In genomic region chr15:80050093-80050492, GRCm38 (mm10) we compare ENCODE assay signal across 9 mouse cellular contexts. TPM values are rescaled to one million over a fixed set of nuclear protein-coding genes. Genes with fewer than 3 reads are reported as not detected.
DNase-seq lines count a peak whose midpoint lies in the region; ATAC-seq and TF ChIP-seq lines count a peak whose summit lies in the region.
"Had no signal": no experiment of that assay in that cellular context is flagged by ENCODE, and none has a peak within 500 bp of the region (broad histone marks: within the 10 kb centered on the region; RNA-seq: fewer than 3 reads in every experiment).

No protein-coding gene starts in this region.

- peaks cover 20% of the 10 kb centered on the region for H3K4me1 ChIP-seq in heart, embryonic 11.5 days (ENCODE audit: control insufficient read depth, insufficient read depth, low read length)
- peaks cover 33% of the 10 kb centered on the region for H3K4me1 ChIP-seq in kidney, embryonic 15.5 days
- H3K4me1 ChIP-seq in thymus, adult 2 months (replicated peaks; ENCODE audit: control insufficient read depth, insufficient read depth, low read length): peaks cover 64% of the 10 kb centered on the region
- H3K4me1 ChIP-seq in forebrain, embryonic 12.5 days: peaks cover under 1% of the 10 kb centered on the region; the same call in 1 of the 2 replicates

- no peak for TF ChIP-seq POLR2A in thymus, adult 2 months (IDR thresholded peaks at IDR 0.05; ENCODE audit: control insufficient read depth, extremely low read depth, insufficient read depth, low read length, poor library complexity)

- H3K4me3 ChIP-seq in heart, embryonic 11.5 days (ENCODE audit: low read depth, low read length): no peak overlapping the region
- H3K4me3 ChIP-seq in kidney, embryonic 15.5 days (replicated peaks): no peak overlapping the region
- H3K4me3 ChIP-seq in thymus, adult 2 months (ENCODE audit: control insufficient read depth, insufficient read depth, low read length): no peak overlapping the region
- H3K4me3 ChIP-seq in forebrain, embryonic 12.5 days (replicated peaks): no peak overlapping the region
- H3K4me3 ChIP-seq: liver, embryonic 15.5 days had no signal

- no peak overlapping the region for H3K9ac ChIP-seq in heart, embryonic 11.5 days (ENCODE audit: low read depth, low read length)
- no peak overlapping the region for H3K9ac ChIP-seq in kidney, embryonic 15.5 days
- H3K9ac ChIP-seq in forebrain, embryonic 12.5 days: no peak overlapping the region
- H3K9ac ChIP-seq: liver, embryonic 15.5 days had no signal

- H3K27ac ChIP-seq in heart, embryonic 11.5 days (ENCODE audit: low read depth, low read length): no peak overlapping the region
- peak overlapping the region; percentile 81 for H3K27ac ChIP-seq in kidney, embryonic 15.5 days
- peak overlapping the region; percentile 88 for H3K27ac ChIP-seq in thymus, adult 2 months (ENCODE audit: control insufficient read depth, insufficient read depth, low read length)
- no peak overlapping the region for H3K27ac ChIP-seq in forebrain, embryonic 12.5 days
- H3K27ac ChIP-seq: liver, embryonic 15.5 days had no signal

- no peaks in the 10 kb centered on the region for H3K36me3 ChIP-seq in heart, embryonic 11.5 days (ENCODE audit: control insufficient read depth, insufficient read depth, low read length)
- no peaks in the 10 kb centered on the region for H3K36me3 ChIP-seq in kidney, embryonic 15.5 days
- no peaks in the 10 kb centered on the region for H3K36me3 ChIP-seq in thymus, adult 2 months (ENCODE audit: control insufficient read depth, insufficient read depth, low read length)
- no peaks in the 10 kb centered on the region for H3K36me3 ChIP-seq in forebrain, embryonic 12.5 days (replicated peaks)
- H3K36me3 ChIP-seq: liver, embryonic 15.5 days had no signal

- 49% methylated on average over 4 of the region's 4 CpGs for WGBS in heart, embryonic 11.5 days (ENCODE audit: insufficient replicate concordance)
- WGBS in kidney, embryonic 15.5 days: 68% methylated on average over 4 of the region's 4 CpGs
- 23% methylated on average over 4 of the region's 4 CpGs for WGBS in thymus, adult 2 months
- WGBS in forebrain, embryonic 12.5 days: 79% methylated on average over 4 of the region's 4 CpGs

- TF ChIP-seq CTCF in thymus, adult 2 months (IDR thresholded peaks at IDR 0.05; ENCODE audit: borderline replicate concordance, control insufficient read depth, extremely low read depth, insufficient read depth, low read length, poor library complexity): no peak

- peak; percentile 67 to 89 for DNase-seq in heart, adult 18-20 months
- DNase-seq in heart, adult 9 months (ENCODE audit: low spot score in 2 of 2): peak; percentile 80 to 90
- peak; percentile 74 for DNase-seq in thymus, adult 2 months
- no peak for DNase-seq in spleen, postnatal 10 days (ENCODE audit: low spot score in 2 of 2)
- no peak for DNase-seq in cerebellum, adult 11-12 months

- no peak for ATAC-seq in heart, embryonic 11.5 days (replicated peaks; ENCODE audit: insufficient number of reproducible peaks, low FRiP score, low TSS enrichment)
- ATAC-seq in kidney, embryonic 15.5 days (replicated peaks; ENCODE audit: low FRiP score): no peak
- ATAC-seq in forebrain, embryonic 12.5 days (ENCODE audit: low FRiP score): no peak

- H3K9me3 ChIP-seq in heart, embryonic 11.5 days (replicated peaks; ENCODE audit: control insufficient read depth, low read length): no peaks in the 10 kb centered on the region; the same call in 1 of the 2 replicates
- H3K9me3 ChIP-seq in kidney, embryonic 15.5 days (replicated peaks): no peaks in the 10 kb centered on the region
- peaks cover 7% of the 10 kb centered on the region; the same call in 1 of the 2 replicates for H3K9me3 ChIP-seq in forebrain, embryonic 12.5 days

- no peaks in the 10 kb centered on the region for H3K27me3 ChIP-seq in heart, embryonic 11.5 days (ENCODE audit: control insufficient read depth, insufficient read depth, low read length)
- no peaks in the 10 kb centered on the region for H3K27me3 ChIP-seq in kidney, embryonic 15.5 days
- no peaks in the 10 kb centered on the region for H3K27me3 ChIP-seq in thymus, adult 2 months (ENCODE audit: control insufficient read depth, insufficient read depth, low read length)
- no peaks in the 10 kb centered on the region for H3K27me3 ChIP-seq in forebrain, embryonic 12.5 days
- H3K27me3 ChIP-seq: liver, embryonic 15.5 days had no signal

- H3K4me2 ChIP-seq in heart, embryonic 11.5 days: no peak overlapping the region
- no peak overlapping the region for H3K4me2 ChIP-seq in kidney, embryonic 15.5 days
- H3K4me2 ChIP-seq in forebrain, embryonic 12.5 days: no peak overlapping the region
- H3K4me2 ChIP-seq: liver, embryonic 15.5 days had no signal

RNA-seq across cellular contexts. Expression of gene Pdgfb, which starts 35.3 kb away (rescaled TPM):
- total RNA-seq in heart, adult 18-20 months (2021): 10 to 100 TPM; 23.1 to 29.3 TPM
- 1.3 and 2.0 TPM in 2 replicates for polyA plus RNA-seq in heart, embryonic 11.5 days (2014; fragmentation: Nextera tagmentation; extraction: Ambion mirVana)
- polyA plus RNA-seq in kidney, embryonic 15.5 days (2015; fragmentation: Nextera tagmentation; extraction: Ambion mirVana): 3.8 and 5.1 TPM in 2 replicates
- 10.9 and 11.6 TPM in 2 replicates for polyA plus RNA-seq in thymus, adult 2 months (2012; rRNA removed)
- 2.1 and 2.3 TPM in 2 replicates for polyA plus RNA-seq in forebrain, embryonic 12.5 days (2016; fragmentation: Nextera tagmentation; extraction: Ambion mirVana)

RNA-seq across cellular contexts. Expression of gene Syngr1, which starts 41.0 kb away (rescaled TPM):
- total RNA-seq in heart, adult 18-20 months (2021): 100 to 1,000 TPM in 1 of 2 experiments, 10 to 100 TPM in 1; 80.2 to 107 TPM
- 15.2 and 20.7 TPM in 2 replicates for polyA plus RNA-seq in heart, embryonic 11.5 days (2014; fragmentation: Nextera tagmentation; extraction: Ambion mirVana)
- 10.9 and 11.2 TPM in 2 replicates for polyA plus RNA-seq in kidney, embryonic 15.5 days (2015; fragmentation: Nextera tagmentation; extraction: Ambion mirVana)
- polyA plus RNA-seq in thymus, adult 2 months (2012; rRNA removed): 91.8 and 121 TPM in 2 replicates
- polyA plus RNA-seq in forebrain, embryonic 12.5 days (2016; fragmentation: Nextera tagmentation; extraction: Ambion mirVana): 12.1 and 13.9 TPM in 2 replicates

RNA-seq across cellular contexts. Expression of gene Rpl3, which starts 41.6 kb away (rescaled TPM):
- total RNA-seq in heart, adult 18-20 months (2021): 100 to 1,000 TPM; 163 to 184 TPM
- polyA plus RNA-seq in heart, embryonic 11.5 days (2014; fragmentation: Nextera tagmentation; extraction: Ambion mirVana): 861 and 879 TPM in 2 replicates
- polyA plus RNA-seq in kidney, embryonic 15.5 days (2015; fragmentation: Nextera tagmentation; extraction: Ambion mirVana): 1,112 and 1,115 TPM in 2 replicates
- 627 and 715 TPM in 2 replicates for polyA plus RNA-seq in thymus, adult 2 months (2012; rRNA removed)
- polyA plus RNA-seq in forebrain, embryonic 12.5 days (2016; fragmentation: Nextera tagmentation; extraction: Ambion mirVana): 659 and 694 TPM in 2 replicates

Comparison
In these comparisons a context has a peak if more than half of its experiments do, and no peak if none do; other contexts are left out.
1. DNase-seq: peak in heart, adult 18-20 months (2 of 2), heart, adult 9 months (2 of 2) and thymus, adult 2 months (single experiment); none in spleen, postnatal 10 days (0 of 2) and cerebellum, adult 11-12 months (single experiment).
2. H3K27ac ChIP-seq: peak in kidney, embryonic 15.5 days (single experiment) and thymus, adult 2 months (single experiment); none in heart, embryonic 11.5 days (single experiment) and forebrain, embryonic 12.5 days (single experiment).